Mouse (Mus musculus): ENCODE measurements around the gene Rhoc. TPM values are rescaled to one million over a fixed set of nuclear protein-coding genes. Genes with fewer than 3 reads are reported as not detected.

The Rhoc gene
- polyA plus RNA-seq (2014; fragmentation: Illumina TruSeq; extraction: RNeasy Lipid Tissue Mini Kit (QIAGEN cat#74804); ENCODE audit: low read depth, low replicate concordance), result 98.6 TPM

DNA sequence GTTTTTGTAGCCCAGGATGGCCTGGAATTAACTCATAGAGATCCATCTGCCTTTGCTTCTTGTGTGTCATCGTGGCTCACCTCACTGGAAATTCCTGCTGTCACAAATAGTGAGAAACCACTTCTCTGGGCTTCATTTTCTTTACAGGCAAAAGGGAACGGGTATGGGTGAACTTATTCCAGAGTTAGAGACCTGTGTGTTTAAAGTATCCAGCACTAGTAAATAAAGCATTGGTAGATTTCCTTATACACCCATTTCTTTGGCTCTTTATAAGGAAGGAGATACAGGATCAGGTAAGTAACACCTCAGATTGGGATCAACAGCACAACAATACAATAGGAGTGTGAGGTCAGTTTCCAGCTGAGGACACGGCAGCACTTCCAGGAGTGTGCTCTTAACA is at the start of gene Rhoc:
Rhoc (plus strand) TSS at position 301 of the 400 bp plus-strand sequence.

GRCm38 (mm10) chr3:104780561-104781420 is 7.4 kb upstream of the Rhoc start, which contains the start of gene Ppm1j:
Gene Ppm1j (plus strand): TSS chr3:104781056.

GRCm38 (mm10) chr3:104781471-104781903 is 6.7 kb upstream of the Rhoc start, which contains the start of gene Fam19a3:
Gene Fam19a3 (minus strand): TSS chr3:104781840.

GRCm38 (mm10) chr3:104817991-104818748 is 30.0 kb downstream of the Rhoc start, which contains the start of gene Mov10:
Gene Mov10 (minus strand): TSS chr3:104818563.

Other genes with a start within 250 kb of the Rhoc start
- 23.4 TPM for gene Slc16a1, start 149.7 kb upstream of the Rhoc start, polyA plus RNA-seq (2014; fragmentation: Illumina TruSeq; extraction: RNeasy Lipid Tissue Mini Kit (QIAGEN cat#74804); ENCODE audit: low read depth, low replicate concordance)
- 6.2 TPM for gene Ppm1j, start 7.3 kb upstream of the Rhoc start, polyA plus RNA-seq (2014; fragmentation: Illumina TruSeq; extraction: RNeasy Lipid Tissue Mini Kit (QIAGEN cat#74804); ENCODE audit: low read depth, low replicate concordance)
- gene Fam19a3, start 6.5 kb upstream of the Rhoc start, polyA plus RNA-seq (2014; fragmentation: Illumina TruSeq; extraction: RNeasy Lipid Tissue Mini Kit (QIAGEN cat#74804); ENCODE audit: low read depth, low replicate concordance), result 0.27 TPM
- gene Mov10, start 30.2 kb downstream of the Rhoc start, polyA plus RNA-seq (2014; fragmentation: Illumina TruSeq; extraction: RNeasy Lipid Tissue Mini Kit (QIAGEN cat#74804); ENCODE audit: low read depth, low replicate concordance), result 9.7 TPM
- gene St7l, start 75.6 kb downstream of the Rhoc start, polyA plus RNA-seq (2014; fragmentation: Illumina TruSeq; extraction: RNeasy Lipid Tissue Mini Kit (QIAGEN cat#74804); ENCODE audit: low read depth, low replicate concordance), result 15.3 TPM
- 63.8 TPM for gene Capza1, start 76.1 kb downstream of the Rhoc start, polyA plus RNA-seq (2014; fragmentation: Illumina TruSeq; extraction: RNeasy Lipid Tissue Mini Kit (QIAGEN cat#74804); ENCODE audit: low read depth, low replicate concordance)
- 8.5 TPM for gene Wnt2b, start 173.5 kb downstream of the Rhoc start, polyA plus RNA-seq (2014; fragmentation: Illumina TruSeq; extraction: RNeasy Lipid Tissue Mini Kit (QIAGEN cat#74804); ENCODE audit: low read depth, low replicate concordance)

All from adipose tissue, adult 10 weeks (tissue).